Mouse (Mus musculus): ENCODE data around the gene Tns3.
A peak's percentile ranks its signal among the peaks of the same experiment; 100 is the strongest.

Gene Tns3

DNA sequence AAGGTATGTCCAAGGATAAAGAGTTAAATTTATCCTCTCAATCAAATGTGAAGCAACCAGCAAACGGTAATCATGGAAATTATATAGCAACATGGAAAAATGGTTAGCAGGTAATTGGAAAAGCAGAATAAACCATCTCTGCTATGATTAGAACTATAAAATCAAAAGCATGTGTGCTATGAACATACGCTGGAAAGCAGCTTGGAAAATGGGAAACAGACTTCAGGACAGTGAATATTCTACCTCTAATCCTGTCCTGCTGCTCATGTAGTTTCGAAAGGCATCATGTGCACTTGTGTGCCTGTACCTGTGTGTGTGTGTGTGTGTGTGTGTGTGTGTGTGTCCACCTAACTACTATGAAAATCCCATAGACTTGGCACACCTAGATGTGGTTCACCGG is 226.1 kb downstream of the Tns3 start:
- DNase-seq (ENCODE audit: low spot score) = no peak

DNA sequence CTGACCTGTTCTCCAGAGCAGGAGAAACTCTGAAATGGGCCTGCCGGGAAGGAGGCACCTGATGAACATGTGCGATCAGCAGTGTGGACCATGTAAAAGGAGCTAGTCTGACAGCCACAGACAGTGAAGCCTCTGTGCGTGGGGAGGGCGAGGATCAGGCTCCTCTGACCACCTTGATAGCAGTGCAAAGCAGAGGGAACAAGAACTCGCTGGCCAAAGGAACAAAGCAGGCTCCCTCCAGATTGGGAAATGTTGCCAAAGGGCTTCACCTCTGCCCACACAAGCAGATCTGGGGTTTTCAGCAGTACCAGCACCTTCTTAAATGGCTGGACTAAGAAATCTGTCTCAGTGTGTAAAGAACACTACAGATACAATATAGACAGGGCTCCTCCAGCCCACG is 229.2 kb downstream of the Tns3 start:
- DNase-seq (ENCODE audit: low spot score) = no peak

- no peak for DNase-seq (ENCODE audit: low spot score)
Measured at GRCm38 (mm10) chr11:8434366-8434765, 230.0 kb downstream of the Tns3 start.

GRCm38 (mm10) chr11:8433443-8433842 is 230.9 kb downstream of the Tns3 start:
- no peak for DNase-seq (ENCODE audit: low spot score)

GRCm38 (mm10) chr11:8432941-8433340 is 231.4 kb downstream of the Tns3 start:
- DNase-seq (ENCODE audit: low spot score) = no peak

GRCm38 (mm10) chr11:8427660-8428059 is 236.7 kb downstream of the Tns3 start:
- DNase-seq (ENCODE audit: low spot score) = no peak

DNA sequence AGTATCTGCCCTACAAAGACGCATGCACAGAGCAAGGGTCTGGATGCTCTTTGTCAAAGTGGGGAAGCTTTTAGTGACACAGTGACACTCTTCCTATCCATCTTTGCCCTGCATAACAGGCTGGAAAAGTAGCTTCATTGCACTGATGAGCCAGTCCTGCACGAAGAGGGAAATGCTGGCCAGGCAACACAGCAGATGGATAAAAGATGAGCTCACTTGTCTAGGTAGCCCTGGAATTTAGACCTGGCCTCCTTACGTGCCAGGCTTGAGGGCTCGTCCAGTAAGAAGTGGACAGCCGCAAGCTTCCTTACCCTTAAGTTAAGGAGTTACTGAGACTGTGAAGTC is 239.1 kb downstream of the Tns3 start:
- no peak for DNase-seq (ENCODE audit: low spot score)

GRCm38 (mm10) chr11:8424342-8425225 is 239.8 kb downstream of the Tns3 start:
- peak; percentile 64 for DNase-seq (ENCODE audit: low spot score)

DNA sequence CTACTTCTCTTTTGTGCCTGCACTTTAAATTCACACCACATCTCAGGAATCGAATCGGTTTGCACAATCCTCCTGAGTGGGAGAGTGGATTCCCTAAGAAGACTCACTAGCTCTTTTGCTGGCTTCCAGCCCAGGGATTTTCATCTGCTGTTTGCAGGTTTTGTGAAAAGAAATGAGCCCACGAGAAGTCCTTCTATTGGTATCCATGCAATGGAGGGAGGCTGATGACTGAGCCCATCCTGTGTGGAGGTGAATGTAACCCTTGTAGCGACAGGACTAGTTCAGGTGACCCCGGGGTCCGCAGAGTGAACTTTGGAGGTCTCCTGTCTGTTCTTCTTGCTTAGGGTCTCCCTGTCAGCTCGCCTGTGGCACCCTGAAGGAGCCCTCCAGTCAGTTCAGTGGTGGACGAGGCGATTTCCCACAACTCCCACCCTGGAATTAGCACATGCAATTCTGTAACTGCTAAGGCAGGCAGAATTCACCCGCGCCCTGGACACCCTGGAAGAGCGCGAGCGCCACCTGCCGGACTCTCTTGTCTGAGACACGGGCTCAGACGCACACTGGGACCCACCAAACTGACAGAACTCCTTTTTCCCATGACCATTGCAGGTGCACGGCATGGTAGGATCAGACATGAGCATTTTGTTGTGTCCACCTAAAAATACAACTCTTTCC is 259.0 kb downstream of the Tns3 start:
- peak; percentile 59 for DNase-seq (ENCODE audit: low spot score)

- DNase-seq (ENCODE audit: low spot score) = no peak
Measured at GRCm38 (mm10) chr11:8401328-8401727, 263.0 kb downstream of the Tns3 start.

DNA sequence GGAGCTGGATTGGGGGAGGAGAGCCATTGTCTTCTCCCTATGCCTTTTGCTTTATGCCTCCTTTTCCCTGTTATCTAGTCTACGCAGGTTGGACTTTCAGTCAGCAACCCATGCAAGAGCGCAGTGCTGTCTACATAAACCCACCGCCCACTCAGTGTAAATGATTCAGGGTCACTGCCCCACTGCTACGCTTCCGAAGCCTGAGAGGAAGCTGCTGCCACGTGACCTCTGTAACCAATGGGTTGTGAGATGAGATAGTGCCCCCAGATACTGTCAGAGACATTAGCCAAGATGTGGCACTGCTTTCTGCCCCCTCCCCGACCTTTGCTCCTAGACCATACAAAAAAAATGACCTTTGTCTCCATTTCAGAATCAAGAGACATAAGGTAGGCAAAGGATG is 268.0 kb downstream of the Tns3 start:
- DNase-seq (ENCODE audit: low spot score) = no peak

GRCm38 (mm10) chr11:8391564-8391963 is 272.8 kb downstream of the Tns3 start:
- no peak for DNase-seq (ENCODE audit: low spot score)

GRCm38 (mm10) chr11:8385891-8386405 is 278.4 kb downstream of the Tns3 start:
- no peak for DNase-seq (ENCODE audit: low spot score)

All from urinary bladder, postnatal 14 days (tissue).